Mouse (Mus musculus) liver, adult 2 months (tissue): ENCODE results near the gene Akap10. TPM values are rescaled to one million over a fixed set of nuclear protein-coding genes. Genes with fewer than 3 reads are reported as not detected.

ENCODE experiments used
- DNase-seq: peaks from one replicate; pipeline ENCODE4 v3.0.0-alpha.2; 2011; ENCODE audit warnings: low read depth, low spot score; ENCODE audit errors: extremely low read depth
- H3K27ac ChIP-seq: fragments of 200-500 bp; replicated peaks from 2 replicates; pipeline ENCODE4 v1.5.1; 2012; ENCODE audit warnings: low read depth, mild to moderate bottlenecking, control low read depth, inconsistent platforms, low read length; ENCODE audit not compliant: insufficient read depth
- H3K27me3 ChIP-seq: fragments of 200-500 bp; 2 replicates; pipeline ENCODE4 v1.6.1; 2012; ENCODE audit warnings: mild to moderate bottlenecking, moderate library complexity, low read length, inconsistent platforms; ENCODE audit not compliant: control insufficient read depth, insufficient read depth
- H3K36me3 ChIP-seq: fragments of 200-500 bp; 2 replicates; pipeline ENCODE4 v1.6.1; 2012; ENCODE audit warnings: low read length, inconsistent platforms; ENCODE audit not compliant: control insufficient read depth, insufficient read depth
- H3K4me1 ChIP-seq: fragments of 200-500 bp; 2 replicates; pipeline ENCODE4 v1.6.1; 2011; ENCODE audit warnings: low read length; ENCODE audit not compliant: control insufficient read depth, insufficient read depth
- H3K4me3 ChIP-seq: fragments of 200-500 bp; 2 replicates; pipeline ENCODE4 v1.5.1; 2011; ENCODE audit warnings: low read depth, mild to moderate bottlenecking, control low read depth, low read length, moderate library complexity; ENCODE audit not compliant: insufficient read depth
- H3K79me2 ChIP-seq: fragments of 200-500 bp; 2 replicates; pipeline ENCODE4 v1.6.1; 2012; ENCODE audit warnings: inconsistent platforms, mild to moderate bottlenecking, low read length, moderate library complexity; ENCODE audit not compliant: control insufficient read depth, insufficient read depth
- H3K9ac ChIP-seq: fragments of 200-500 bp; 2 replicates; pipeline ENCODE4 v1.6.1; 2012; ENCODE audit warnings: low read depth, mild to moderate bottlenecking, control low read depth, inconsistent platforms, low read length
- CTCF ChIP-seq: fragments of 200-500 bp; IDR thresholded peaks from 2 replicates; pipeline ENCODE4 v1.5.1; 2011; ENCODE audit warnings: low read depth, low read length, control low read depth
- POLR2A ChIP-seq: fragments of 200-500 bp; IDR thresholded peaks from 2 replicates; pipeline ENCODE4 v1.6.1; 2011; ENCODE audit warnings: low read length, control low read depth; ENCODE audit not compliant: insufficient read depth; ENCODE audit errors: extremely low read depth
- WGBS: fragments of 180-500 bp; shearing (Covaris S2); methylation state at CpG from one replicate; pipeline ENCODE4 v1.1.7; 2018; 5-methylcytosine and 5-hydroxymethylcytosine counted together
- polyA plus RNA-seq: library from polyadenylated mRNA; depleted of rRNA; stranded (reverse); fragments of >200 nt; gene quantifications from 2 replicates; pipeline ENCODE4 v1.2.3, GENCODE M21; 2012; rRNA removed
- total RNA-seq: library from RNA; depleted of rRNA; stranded (reverse); fragments of >200 nt; gene quantifications from 2 replicates; pipeline ENCODE4 v1.2.3, GENCODE M21; 2014; rRNA removed

Gene Akap10
- total RNA-seq (8.7 and 10.2 TPM in 2 replicates), polyA plus RNA-seq (3.8 and 4.6 TPM in 2 replicates)

GRCm38 (mm10) chr11:61930098-61930517 lies at the start of gene Akap10:
Gene Akap10, minus strand, starts transcription at chr11:61930252.
- Histone ChIP-seq H3K4me3 (peak within 1 kb of the TSS; percentile 86), H3K79me2 (peaks cover 20% of the 10 kb centered on the region; the same call in 1 of the 2 replicates), H3K36me3 (peaks cover 2% of the 10 kb centered on the region; the same call in 1 of the 2 replicates), H3K27me3 (no peaks in the 10 kb centered on the region), H3K27ac (peak within 1 kb of the TSS; percentile 94), H3K9ac (peak within 1 kb of the TSS; percentile 86), H3K4me1 (peaks cover 12% of the 10 kb centered on the region)
- TF ChIP-seq CTCF (no peak), POLR2A (peak; percentile 80; the same call in 1 of the 2 replicates)
- DNase-seq: peak; percentile 73
- WGBS: under 1% methylated on average over 43 of the region's 43 CpGs

GRCm38 (mm10) chr11:61975783-61976182 lies 45.7 kb upstream of the Akap10 start:
- H3K27ac ChIP-seq: no peak overlapping the region
- H3K4me1 ChIP-seq: peaks cover 5% of the 10 kb centered on the region
- no peaks in the 10 kb centered on the region for H3K36me3 ChIP-seq
- 85% methylated on average over 1 of the region's 1 CpGs for WGBS
- H3K79me2 ChIP-seq: no peaks in the 10 kb centered on the region
- no peak for TF ChIP-seq POLR2A
- no peak for TF ChIP-seq CTCF
- H3K9ac ChIP-seq: no peak overlapping the region
- no peak overlapping the region for H3K4me3 ChIP-seq
- H3K27me3 ChIP-seq: no peaks in the 10 kb centered on the region
- no peak for DNase-seq

DNA sequence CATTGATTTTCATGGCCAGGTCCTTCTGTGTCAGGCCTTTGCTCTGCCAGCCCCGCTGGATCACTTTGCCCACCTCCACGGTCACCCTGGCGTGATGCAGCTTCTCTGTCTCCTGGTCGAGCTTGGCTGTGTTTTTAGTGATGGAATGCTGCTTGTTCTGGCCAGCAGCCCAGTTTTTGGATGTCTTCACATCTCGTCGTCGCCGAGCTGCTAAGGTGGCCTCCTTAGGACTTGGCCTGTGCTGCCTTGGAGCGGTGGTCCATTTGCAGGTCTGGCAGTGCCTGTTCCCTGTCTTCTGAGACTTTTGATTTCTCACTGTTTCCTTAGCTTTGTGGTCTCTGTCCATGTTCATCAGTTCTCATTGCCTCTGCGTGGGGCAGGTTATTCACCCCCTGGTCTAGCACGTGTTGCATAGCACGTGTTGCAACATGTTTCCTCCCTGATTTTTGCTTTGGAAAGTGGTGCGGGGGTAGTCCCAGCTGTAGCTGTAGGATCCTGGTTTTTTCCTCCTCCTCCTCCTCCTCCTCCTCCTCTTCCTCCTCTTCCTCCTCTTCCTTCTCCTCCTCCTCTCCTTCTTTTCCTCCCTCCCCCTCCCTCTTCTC lies 44.2 kb upstream of the Akap10 start:
- 27% methylated on average over 13 of the region's 13 CpGs for WGBS
- peaks cover 5% of the 10 kb centered on the region for H3K4me1 ChIP-seq
- no peak overlapping the region for H3K9ac ChIP-seq
- no peak overlapping the region for H3K4me3 ChIP-seq
- no peaks in the 10 kb centered on the region for H3K27me3 ChIP-seq
- no peaks in the 10 kb centered on the region for H3K36me3 ChIP-seq
- no peak for TF ChIP-seq CTCF
- TF ChIP-seq POLR2A: no peak
- DNase-seq: peak; percentile 15
- H3K27ac ChIP-seq: no peak overlapping the region
- no peaks in the 10 kb centered on the region for H3K79me2 ChIP-seq

- 73% methylated on average over 7 of the region's 7 CpGs for WGBS
- Histone ChIP-seq H3K36me3 (no peaks in the 10 kb centered on the region), H3K79me2 (no peaks in the 10 kb centered on the region), H3K4me3 (no peak overlapping the region), H3K4me1 (peaks cover 5% of the 10 kb centered on the region), H3K27ac (no peak overlapping the region), H3K9ac (no peak overlapping the region), H3K27me3 (no peaks in the 10 kb centered on the region)
- TF ChIP-seq POLR2A (no peak), CTCF (no peak)
- DNase-seq: no peak
Observed at GRCm38 (mm10) chr11:61971441-61972221, 41.6 kb upstream of the Akap10 start.

- no peaks in the 10 kb centered on the region for H3K36me3 ChIP-seq
- H3K79me2 ChIP-seq: no peaks in the 10 kb centered on the region
- no peak overlapping the region for H3K4me3 ChIP-seq
- peaks cover 5% of the 10 kb centered on the region for H3K4me1 ChIP-seq
- H3K27me3 ChIP-seq: no peaks in the 10 kb centered on the region
- WGBS: 68% methylated on average over 5 of the region's 5 CpGs
- no peak overlapping the region for H3K27ac ChIP-seq
- TF ChIP-seq CTCF (no peak), POLR2A (no peak)
- no peak for DNase-seq
- H3K9ac ChIP-seq: no peak overlapping the region
Observed at GRCm38 (mm10) chr11:61970901-61971300, 40.8 kb upstream of the Akap10 start.

DNA sequence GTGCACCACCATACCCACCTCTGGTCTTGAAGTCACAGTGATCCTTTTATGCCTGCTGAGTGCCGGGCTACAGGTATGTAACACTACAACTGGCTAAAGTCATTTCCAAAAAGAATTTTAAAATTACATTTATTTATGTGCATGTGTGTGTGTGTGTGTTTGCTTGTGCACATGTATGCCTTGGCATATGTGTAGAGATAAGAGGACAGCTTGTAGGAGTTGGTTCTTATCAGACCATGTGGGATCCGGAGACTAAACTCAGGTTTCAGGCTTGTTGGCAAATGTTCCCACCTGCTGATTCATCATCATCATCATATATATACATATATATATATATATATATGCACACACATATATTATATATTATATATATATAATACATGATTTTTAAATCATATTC lies 38.8 kb upstream of the Akap10 start:
- Histone ChIP-seq H3K27ac (no peak overlapping the region), H3K36me3 (no peaks in the 10 kb centered on the region), H3K4me3 (no peak overlapping the region), H3K4me1 (0 out of 2 replicates have a peak, but pooled peaks cover under 1% of the 10 kb centered on the region), H3K9ac (no peak overlapping the region), H3K79me2 (no peaks in the 10 kb centered on the region), H3K27me3 (no peaks in the 10 kb centered on the region)
- 93% methylated on average over 2 of the region's 2 CpGs for WGBS
- DNase-seq: no peak
- TF ChIP-seq POLR2A (no peak), CTCF (no peak)
